Mouse (Mus musculus) retina, adult 2 months (tissue): Measurements from ENCODE around the gene Rag2.

Experiments
- DNase-seq: peaks from one replicate; pipeline ENCODE4 v3.0.0-alpha.2; 2012; ENCODE audit warnings: low read depth, low spot score

Gene Rag2

GRCm38 (mm10) chr2:101624526-101624925, at the start of gene Rag2:
Gene Rag2, plus strand, starts transcription at chr2:101624718.
- no peak for DNase-seq

DNA sequence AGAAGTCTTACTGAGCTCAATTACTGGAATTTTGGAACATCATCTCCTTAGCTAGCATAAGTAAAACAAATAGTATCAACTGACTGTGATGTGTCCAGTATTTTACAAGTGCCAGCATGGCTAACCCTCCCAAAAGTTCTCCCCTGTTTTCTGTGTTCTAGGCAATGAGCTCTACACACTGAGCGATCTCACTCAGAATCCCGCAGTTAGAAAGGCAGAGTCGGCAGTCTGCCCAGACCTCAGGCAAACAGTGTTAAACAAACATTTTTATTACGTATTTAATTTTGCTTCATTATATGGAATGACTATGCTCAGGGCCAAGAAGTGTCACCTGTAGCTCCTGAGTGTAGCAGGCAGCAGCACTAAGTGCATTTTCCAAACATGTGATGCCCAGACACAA, 47.3 kb upstream of the Rag2 start:
- DNase-seq: no peak

GRCm38 (mm10) chr2:101580027-101580426, 44.5 kb upstream of the Rag2 start:
- no peak for DNase-seq

GRCm38 (mm10) chr2:101580428-101580827, 44.1 kb upstream of the Rag2 start:
- no peak for DNase-seq

GRCm38 (mm10) chr2:101580977-101581376, 43.5 kb upstream of the Rag2 start:
- DNase-seq: no peak

GRCm38 (mm10) chr2:101581418-101581817, 43.1 kb upstream of the Rag2 start:
- no peak for DNase-seq

- no peak for DNase-seq
These were observed 33.2 kb upstream of the Rag2 start for GRCm38 (mm10) chr2:101591356-101591755.

- no peak for DNase-seq
These were observed 32.3 kb upstream of the Rag2 start for GRCm38 (mm10) chr2:101592023-101592841.

GRCm38 (mm10) chr2:101592886-101593285, 31.6 kb upstream of the Rag2 start:
- DNase-seq: no peak

DNA sequence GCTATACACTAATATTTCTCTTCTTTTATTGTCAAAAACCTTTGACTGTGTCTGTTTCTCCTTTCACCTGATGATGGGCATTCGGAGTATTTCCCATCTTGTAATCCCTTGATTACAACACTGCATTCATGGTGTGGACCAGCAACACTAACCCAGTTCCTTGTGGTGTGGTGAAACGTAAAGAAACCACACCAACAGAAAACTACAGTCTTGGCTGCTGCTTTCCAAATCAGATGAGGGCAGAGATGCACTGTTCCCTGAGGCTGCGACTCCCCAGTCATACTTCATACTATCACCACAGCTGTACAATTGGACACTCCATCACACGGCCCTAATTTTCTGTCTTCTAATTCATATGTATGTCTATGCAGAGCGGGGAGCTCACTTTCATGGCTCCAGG, 29.8 kb upstream of the Rag2 start:
- DNase-seq: no peak

- no peak for DNase-seq
These were observed 27.3 kb upstream of the Rag2 start for GRCm38 (mm10) chr2:101597186-101597585.

- no peak for DNase-seq
These were observed 26.0 kb upstream of the Rag2 start for GRCm38 (mm10) chr2:101598190-101599181.

GRCm38 (mm10) chr2:101600703-101601102, 23.8 kb upstream of the Rag2 start:
- DNase-seq: no peak

- no peak for DNase-seq
These were observed 21.4 kb upstream of the Rag2 start for GRCm38 (mm10) chr2:101603099-101603498.

GRCm38 (mm10) chr2:101608232-101608894, 16.2 kb upstream of the Rag2 start:
- no peak for DNase-seq

DNA sequence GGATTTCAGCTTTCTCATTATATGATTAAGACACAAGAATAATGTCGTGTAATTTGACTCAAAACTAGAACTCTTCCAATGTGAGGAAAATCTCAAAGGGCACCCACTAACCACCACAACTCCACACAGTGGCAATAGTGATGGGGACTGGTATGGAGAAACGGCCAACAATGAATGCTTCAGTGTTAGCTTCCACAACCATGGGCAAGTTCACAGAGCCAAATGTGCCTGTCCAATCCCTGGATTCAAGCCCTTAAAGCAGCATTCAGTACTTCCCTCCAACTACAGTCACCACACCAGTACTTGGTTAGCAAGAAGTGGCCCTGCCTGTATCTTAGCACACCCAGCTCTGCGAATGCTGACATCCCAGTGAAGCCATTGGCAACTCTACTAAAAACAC, 13.7 kb upstream of the Rag2 start:
- no peak for DNase-seq

DNA sequence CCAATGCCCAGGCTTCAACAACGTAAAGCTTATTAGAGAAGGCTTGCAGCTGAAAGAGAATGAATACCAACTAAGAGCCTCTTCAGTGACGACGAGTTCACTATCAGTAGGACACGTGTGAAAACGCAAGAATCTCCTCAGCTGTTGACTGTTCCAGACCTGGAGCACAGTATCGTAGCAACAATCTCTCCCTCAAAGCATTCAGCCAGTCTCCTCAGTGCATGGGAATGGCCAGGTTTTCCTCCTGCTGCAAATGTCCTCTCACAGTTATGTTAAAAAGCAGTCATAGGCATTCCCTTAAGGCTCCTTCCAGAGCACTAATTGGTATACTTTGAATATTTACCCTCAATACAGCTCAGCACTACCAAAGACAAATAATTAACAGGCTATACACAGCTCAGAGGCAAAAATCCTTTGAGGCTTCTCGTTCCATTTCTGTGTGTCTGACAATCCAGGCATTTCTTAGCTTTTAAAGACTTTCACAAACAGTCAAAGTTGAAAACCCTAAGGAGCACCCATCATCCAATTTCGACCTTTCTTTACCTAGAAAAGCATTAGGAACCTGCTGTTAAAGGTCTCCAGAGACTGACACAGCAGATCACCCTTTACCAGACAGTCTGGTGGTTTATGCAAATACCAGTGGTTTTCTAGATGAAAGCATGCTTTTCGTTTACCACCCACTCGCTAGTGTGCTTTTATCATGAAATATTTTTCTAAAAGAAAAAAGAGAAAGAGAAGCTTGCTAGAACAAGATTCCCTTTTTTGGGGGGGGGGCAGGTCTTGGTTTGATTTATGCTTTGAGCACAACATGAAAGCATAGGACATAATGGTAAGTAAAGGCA, 8.8 kb upstream of the Rag2 start:
- DNase-seq: no peak

DNA sequence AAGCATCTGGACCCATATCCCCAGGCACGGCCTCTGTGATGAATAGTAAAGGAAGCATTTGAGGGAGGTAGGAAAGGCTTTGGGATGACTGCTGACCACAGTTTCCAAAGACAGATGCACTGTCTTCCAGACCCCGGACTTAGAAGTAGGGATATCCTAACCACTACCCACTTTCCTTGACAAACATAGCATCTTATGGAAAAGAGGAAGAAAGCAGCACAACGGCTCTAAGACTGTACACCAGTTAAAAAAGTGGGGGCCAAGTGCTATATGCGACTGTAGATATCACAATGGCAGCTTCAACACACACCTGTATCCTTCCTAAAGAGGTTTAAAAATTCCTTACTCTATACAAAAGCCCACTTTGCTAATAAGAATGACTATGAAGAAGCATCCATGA, 6.1 kb upstream of the Rag2 start:
- DNase-seq: no peak

DNA sequence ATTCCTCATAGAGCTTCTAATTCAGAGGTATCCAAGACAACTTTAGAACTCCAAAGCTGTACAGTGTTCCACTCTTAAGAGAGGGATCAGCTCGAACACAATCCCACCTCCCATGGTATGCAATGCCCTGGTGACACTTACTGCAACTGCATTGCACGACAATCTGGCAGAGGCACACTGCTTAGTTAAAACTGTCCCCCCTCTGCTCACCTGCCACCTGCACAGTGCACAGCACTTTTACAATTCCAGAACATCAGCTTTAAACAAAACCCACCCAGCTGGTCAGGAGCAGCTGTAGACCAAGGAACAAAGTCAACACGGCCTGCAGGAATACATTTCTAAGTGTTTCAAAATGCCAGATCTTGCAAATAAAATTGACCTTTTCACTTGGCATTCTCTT, 3.6 kb upstream of the Rag2 start:
- DNase-seq: no peak

DNA sequence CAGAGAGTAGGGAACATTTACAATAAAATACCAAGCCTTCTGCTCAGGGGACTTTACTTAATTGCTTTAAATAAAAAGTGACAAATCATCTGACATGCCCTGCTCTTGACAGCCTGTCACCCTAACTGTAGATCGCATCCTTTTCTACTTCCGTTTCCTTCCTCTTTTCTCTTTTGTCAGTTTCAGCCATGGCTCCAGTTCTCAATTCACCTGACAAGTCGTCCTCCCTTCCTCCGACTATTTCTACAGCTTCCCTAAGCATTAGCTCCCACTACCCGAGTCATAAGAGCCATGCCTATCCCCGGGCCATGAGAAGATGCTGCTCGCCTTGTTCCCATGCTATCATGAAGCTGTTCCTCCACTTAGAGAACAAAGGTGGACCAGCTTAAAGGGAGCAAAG, 2.9 kb upstream of the Rag2 start:
- no peak for DNase-seq

GRCm38 (mm10) chr2:101623042-101623441, 1.5 kb upstream of the Rag2 start:
- no peak for DNase-seq
